Mouse (Mus musculus) heart, postnatal 0 days (tissue): ENCODE data around the gene Fxyd6. TPM values are rescaled to one million over a fixed set of nuclear protein-coding genes. Genes with fewer than 3 reads are reported as not detected.

ENCODE experiments used
- ATAC-seq: fragments of 200-750 bp; cut with Nextera tagmentation; 2 replicates; pipeline ENCODE4 v1.8.0; 2017; ENCODE audit warnings: low read depth, moderate number of reproducible peaks, moderate library complexity; ENCODE audit not compliant: insufficient read depth
- DNase-seq: peaks from one replicate; pipeline ENCODE4 v3.0.0-alpha.2; 2016; ENCODE audit warnings: low spot score
- H3K27ac ChIP-seq: fragments of 300-500 bp; sonication (generic); 2 replicates; pipeline ENCODE4 v1.5.1; 2014; ENCODE audit warnings: low read depth, mild to moderate bottlenecking
- H3K27me3 ChIP-seq: fragments of 300-500 bp; sonication (generic); 2 replicates; pipeline ENCODE4 v1.6.1; 2014; ENCODE audit warnings: low read length, mixed read lengths; ENCODE audit not compliant: control insufficient read depth, insufficient read depth
- H3K36me3 ChIP-seq: fragments of 300-500 bp; sonication (generic); replicated peaks from 2 replicates; pipeline ENCODE4 v1.6.1; 2014; ENCODE audit warnings: low read length, mixed read lengths; ENCODE audit not compliant: control insufficient read depth, insufficient read depth
- H3K4me1 ChIP-seq: fragments of 300-500 bp; sonication (generic); 2 replicates; pipeline ENCODE4 v1.6.1; 2014; ENCODE audit warnings: antibody characterized with exemption; ENCODE audit not compliant: control insufficient read depth, insufficient read depth
- H3K4me2 ChIP-seq: fragments of 300-500 bp; sonication (generic); 2 replicates; pipeline ENCODE4 v1.6.1; 2014; ENCODE audit warnings: low read depth, mild to moderate bottlenecking, low read length, moderate library complexity
- H3K4me3 ChIP-seq: fragments of 300-500 bp; sonication (generic); 2 replicates; pipeline ENCODE4 v1.5.1; 2014; ENCODE audit warnings: low read depth, low read length
- H3K9ac ChIP-seq: fragments of 300-500 bp; sonication (generic); replicated peaks from 2 replicates; pipeline ENCODE4 v1.6.1; 2014; ENCODE audit warnings: low read depth, low read length, mixed read lengths
- H3K9me3 ChIP-seq: fragments of 300-500 bp; sonication (generic); replicated peaks from 2 replicates; pipeline ENCODE4 v1.6.1; 2016; ENCODE audit warnings: low read length; ENCODE audit not compliant: control insufficient read depth
- CTCF ChIP-seq: IDR thresholded peaks from 2 replicates; pipeline ENCODE4 v1.5.1; 2016; ENCODE audit warnings: antibody characterized with exemption, control low read depth, low read depth
- EP300 ChIP-seq: IDR thresholded peaks from 2 replicates; pipeline ENCODE4 v1.6.1; 2016; ENCODE audit warnings: antibody characterized with exemption, low read depth
- WGBS: fragments of 180-500 bp; shearing (Covaris S2); extraction: QIAGEN DNeasy Blood & Tissue Kit; methylation state at CpG from one replicate; pipeline ENCODE4 v1.1.7; 2014; 5-methylcytosine and 5-hydroxymethylcytosine counted together
- polyA plus RNA-seq: library from polyadenylated mRNA; unstranded; fragments of >200 nt; fragmentation: Nextera tagmentation; extraction: Ambion mirVana; gene quantifications from 2 replicates; pipeline ENCODE4 v1.2.1, GENCODE M21; 2015
- total RNA-seq: library from RNA; depleted of rRNA; stranded (reverse); fragments of >200 nt; gene quantifications from 2 replicates; pipeline ENCODE4 v1.2.3, GENCODE M21; 2014; ENCODE audit warnings: low replicate concordance

The Fxyd6 gene
- total and polyA plus RNA-seq, 2 experiments from 2014 or later: 18.1 to 26.6 TPM

- Histone ChIP-seq H3K27me3 (peaks cover 10% of the 10 kb centered on the region; the same call in 1 of the 2 replicates), H3K9ac (no peak overlapping the region), H3K36me3 (no peaks in the 10 kb centered on the region), H3K4me3 (no peak overlapping the region), H3K9me3 (no peaks in the 10 kb centered on the region), H3K4me1 (no peaks in the 10 kb centered on the region), H3K27ac (no peak overlapping the region), H3K4me2 (no peak overlapping the region)
- DNase-seq: no peak
- ATAC-seq: no peak
- TF ChIP-seq CTCF (no peak), EP300 (no peak)
- WGBS: 41% methylated on average over 1 of the region's 1 CpGs
These were observed 28.4 kb downstream of the Fxyd6 start for GRCm38 (mm10) chr9:45398336-45398735.

DNA sequence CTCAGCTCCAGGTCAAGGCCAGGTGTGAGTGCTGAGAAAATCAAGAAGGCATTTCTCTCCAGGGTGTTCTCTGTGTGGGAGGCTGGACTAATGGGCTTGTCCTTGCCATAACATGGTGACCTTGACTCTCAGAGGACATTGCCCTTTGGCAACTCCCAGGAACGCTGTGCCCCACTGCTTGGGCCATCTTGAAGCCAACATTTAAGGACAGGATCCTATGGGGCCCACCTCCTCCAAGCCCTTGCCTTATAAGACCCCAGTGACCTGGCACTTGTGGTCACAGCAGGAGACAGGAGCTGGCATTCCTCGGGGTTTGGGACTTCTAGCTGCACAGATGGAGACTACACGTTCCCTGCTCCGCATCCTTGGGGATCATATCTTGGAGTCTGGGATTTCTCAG is 29.4 kb downstream of the Fxyd6 start, which contains the start of gene Fxyd2:
Fxyd2 (plus strand) TSS at position 236 of the 400 bp plus-strand sequence.
- DNase-seq: no peak
- H3K4me1 ChIP-seq: no peaks in the 10 kb centered on the region
- H3K9me3 ChIP-seq: no peaks in the 10 kb centered on the region
- no peaks in the 10 kb centered on the region for H3K36me3 ChIP-seq
- H3K4me2 ChIP-seq: no peak within 1 kb of the TSS
- no peak within 1 kb of the TSS for H3K4me3 ChIP-seq
- no peak within 1 kb of the TSS for H3K9ac ChIP-seq
- H3K27me3 ChIP-seq: peaks cover 14% of the 10 kb centered on the region; the same call in 1 of the 2 replicates
- H3K27ac ChIP-seq: no peak within 1 kb of the TSS
- WGBS: 73% methylated on average over 4 of the region's 4 CpGs
- ATAC-seq: no peak
- TF ChIP-seq EP300 (no peak), CTCF (no peak)

- ATAC-seq (no peak), DNase-seq (no peak)
- WGBS: 45% methylated on average over 4 of the region's 4 CpGs
- H3K4me2 ChIP-seq: no peak overlapping the region
- H3K4me1 ChIP-seq: no peaks in the 10 kb centered on the region
- H3K9me3 ChIP-seq: no peaks in the 10 kb centered on the region
- H3K4me3 ChIP-seq: no peak overlapping the region
- no peak overlapping the region for H3K9ac ChIP-seq
- H3K27ac ChIP-seq: no peak overlapping the region
- TF ChIP-seq EP300 (no peak), CTCF (no peak)
- H3K27me3 ChIP-seq: peaks cover 16% of the 10 kb centered on the region; the same call in 1 of the 2 replicates
- H3K36me3 ChIP-seq: no peaks in the 10 kb centered on the region
These were observed 31.9 kb downstream of the Fxyd6 start for GRCm38 (mm10) chr9:45401851-45402250.

DNA sequence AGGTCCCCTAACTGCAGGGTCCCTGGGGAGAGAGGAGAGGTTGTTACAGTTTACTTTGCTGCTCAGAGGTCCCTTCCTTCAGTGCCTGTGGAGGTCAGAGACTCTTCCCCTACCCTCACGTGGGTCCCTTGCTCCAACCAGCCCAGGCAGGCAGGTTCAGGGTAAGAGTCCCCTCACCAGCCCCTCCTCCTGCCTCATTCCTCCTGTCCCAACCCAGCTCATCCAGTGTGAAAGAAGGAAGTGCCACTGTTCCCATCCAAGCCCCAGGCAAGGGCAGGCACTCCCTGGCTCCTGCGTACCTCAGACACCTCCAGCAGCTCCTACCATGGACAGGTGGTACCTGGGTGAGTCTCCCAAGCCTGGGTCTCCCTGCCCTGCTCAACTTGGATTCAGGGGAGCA is 33.0 kb downstream of the Fxyd6 start:
- Histone ChIP-seq H3K27ac (no peak overlapping the region), H3K4me2 (no peak overlapping the region), H3K27me3 (peaks cover 17% of the 10 kb centered on the region; the same call in 1 of the 2 replicates), H3K9ac (no peak overlapping the region), H3K9me3 (no peaks in the 10 kb centered on the region), H3K4me1 (no peaks in the 10 kb centered on the region), H3K4me3 (no peak overlapping the region), H3K36me3 (no peaks in the 10 kb centered on the region)
- ATAC-seq (no peak), DNase-seq (no peak)
- 40% methylated on average over 2 of the region's 2 CpGs for WGBS
- no peak for TF ChIP-seq CTCF
- no peak for TF ChIP-seq EP300

DNA sequence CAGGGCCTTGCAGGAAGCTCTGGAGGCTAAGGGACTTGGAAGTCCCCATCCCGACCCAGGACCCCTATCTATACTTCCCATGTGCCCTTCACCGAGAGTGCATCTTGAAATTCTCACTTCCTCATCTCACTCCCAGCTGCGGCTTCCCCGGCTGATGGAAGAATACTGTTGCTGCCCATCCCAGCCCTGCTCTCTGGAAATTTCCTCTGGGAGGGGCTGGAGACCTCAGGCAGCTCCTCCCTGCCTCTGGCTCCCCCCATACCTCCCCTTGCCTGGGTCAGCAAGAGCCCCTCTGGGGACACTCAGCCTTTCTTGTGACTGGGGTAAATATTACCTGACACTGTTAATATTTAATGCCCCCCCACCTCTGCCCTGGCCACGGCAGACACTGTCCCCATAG is 35.7 kb downstream of the Fxyd6 start:
- DNase-seq: no peak
- H3K9ac ChIP-seq: no peak overlapping the region
- no peaks in the 10 kb centered on the region for H3K36me3 ChIP-seq
- peaks cover 26% of the 10 kb centered on the region; the same call in 1 of the 2 replicates for H3K27me3 ChIP-seq
- H3K4me2 ChIP-seq: no peak overlapping the region
- whole genome bisulfite sequencing: 49% methylated on average over 5 of the region's 5 CpGs
- ATAC-seq: no peak
- no peak for TF ChIP-seq CTCF
- TF ChIP-seq EP300: no peak
- H3K4me3 ChIP-seq: no peak overlapping the region
- H3K27ac ChIP-seq: no peak overlapping the region
- H3K9me3 ChIP-seq: no peaks in the 10 kb centered on the region
- no peaks in the 10 kb centered on the region for H3K4me1 ChIP-seq

DNA sequence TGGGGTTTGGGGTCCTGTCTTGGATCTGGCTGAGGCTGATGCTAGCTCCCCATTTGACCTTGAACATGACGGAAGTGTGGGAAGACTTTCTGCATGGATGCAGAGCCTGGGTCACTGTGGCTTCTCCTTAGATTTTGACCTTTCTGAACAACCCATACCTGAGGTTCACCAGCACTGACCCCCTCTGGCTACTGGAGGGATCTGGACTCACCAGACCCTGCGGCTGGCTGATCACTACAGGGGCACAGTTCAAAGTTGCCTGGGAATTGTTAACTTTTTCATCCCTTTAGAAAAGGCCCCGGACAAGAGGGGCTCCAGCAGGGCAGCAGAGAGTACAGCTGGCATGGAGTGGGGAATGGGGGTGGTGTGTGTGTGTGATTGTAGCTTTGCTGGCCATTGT is 36.8 kb downstream of the Fxyd6 start:
- no peaks in the 10 kb centered on the region for H3K4me1 ChIP-seq
- no peak for DNase-seq
- H3K4me2 ChIP-seq: no peak overlapping the region
- WGBS: 79% methylated on average over 3 of the region's 3 CpGs
- H3K9ac ChIP-seq: no peak overlapping the region
- H3K27me3 ChIP-seq: peaks cover 28% of the 10 kb centered on the region
- no peaks in the 10 kb centered on the region for H3K36me3 ChIP-seq
- no peak overlapping the region for H3K27ac ChIP-seq
- no peaks in the 10 kb centered on the region for H3K9me3 ChIP-seq
- no peak for ATAC-seq
- no peak for TF ChIP-seq EP300
- TF ChIP-seq CTCF: no peak
- no peak overlapping the region for H3K4me3 ChIP-seq
